Mouse (Mus musculus) central nervous system, embryonic 11.5 days (tissue): Measurements from ENCODE around the gene Olfr1019. TPM values are rescaled to one million over a fixed set of nuclear protein-coding genes. Genes with fewer than 3 reads are reported as not detected.

Experiments
- polyA plus RNA-seq: library from polyadenylated mRNA; depleted of rRNA; stranded (reverse); fragments of >200 nt; gene quantifications from 2 replicates; pipeline ENCODE4 v1.2.3, GENCODE M21; 2012; rRNA removed

Gene Olfr1019
- not detected in 2 replicates for polyA plus RNA-seq

GRCm38 (mm10) chr2:85845383-85845782, at the start of gene Olfr1019:
Gene Olfr1019 (minus strand): TSS chr2:85845483.

DNA sequence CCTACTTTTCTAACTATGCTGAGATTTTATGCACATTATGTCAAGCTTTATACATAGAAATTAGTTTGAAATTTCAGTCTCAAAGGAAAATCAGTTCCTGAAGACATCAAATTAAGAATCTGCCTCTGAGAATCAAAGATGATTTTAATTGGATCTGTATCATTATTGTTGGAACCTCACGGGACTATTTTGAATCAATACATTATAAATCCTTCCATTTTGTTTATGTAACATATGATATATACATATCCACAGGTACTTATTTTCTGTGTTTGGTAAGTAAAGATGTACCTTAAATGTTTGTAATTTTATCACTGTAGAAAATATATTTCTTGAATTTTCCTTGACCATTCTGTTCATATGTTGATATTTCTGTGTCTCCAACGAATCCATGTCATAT, 40.1 kb upstream of the Olfr1019 start, which contains the start of gene Olfr1023:
Olfr1023 (plus strand) TSS at position 301 of the 400 bp plus-strand sequence.

DNA sequence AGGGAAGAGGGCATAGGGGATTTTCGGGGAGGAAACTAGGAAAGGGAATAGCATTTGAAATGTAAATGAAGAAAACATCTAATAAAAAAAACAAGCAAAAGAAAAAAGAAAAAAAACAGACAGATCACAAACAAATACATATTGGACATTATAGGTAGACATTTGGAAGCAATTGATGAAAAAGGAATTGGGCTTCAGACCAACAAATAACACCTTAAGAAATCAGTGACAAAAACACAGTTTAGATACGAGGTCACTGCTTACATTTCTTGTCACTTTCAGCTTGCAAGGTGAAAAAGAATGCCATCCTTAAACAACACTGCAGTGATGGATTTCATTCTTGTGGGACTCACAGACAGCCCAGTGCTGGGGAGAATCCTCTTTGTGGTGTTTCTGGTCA, 23.0 kb upstream of the Olfr1019 start, which contains the start of gene Olfr1022:
Olfr1022 (plus strand) TSS at position 301 of the 400 bp plus-strand sequence.

GRCm38 (mm10) chr2:85846730-85847129, 1.4 kb upstream of the Olfr1019 start, which contains the start of gene Olfr1020:
Gene Olfr1020 (plus strand): TSS chr2:85847030.

DNA sequence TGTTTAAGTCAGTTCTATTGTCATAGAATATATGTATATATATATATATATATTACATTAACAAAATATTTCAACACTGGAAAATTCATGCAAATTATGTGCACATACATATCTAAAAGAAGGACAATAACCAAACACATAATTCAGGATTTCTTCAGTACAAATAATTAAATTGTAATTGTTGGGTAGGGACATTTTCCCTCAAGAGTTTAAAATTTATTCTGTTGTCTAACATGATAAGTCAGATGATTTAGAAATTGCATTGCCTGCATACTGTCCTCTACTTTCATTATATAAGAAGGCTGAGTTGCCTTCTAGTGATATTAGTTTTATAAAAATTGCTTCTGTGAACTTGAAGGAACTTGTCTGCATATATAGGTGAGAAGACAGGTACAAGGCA, 27.1 kb downstream of the Olfr1019 start, which contains the start of gene Olfr1018:
Olfr1018 (plus strand) TSS at position 301 of the 400 bp plus-strand sequence.

GRCm38 (mm10) chr2:85802444-85802843, 42.8 kb downstream of the Olfr1019 start, which contains the start of gene Olfr1016:
Gene Olfr1016 (minus strand): TSS chr2:85802544.

Other genes starting within 250 kb of the Olfr1019 start
- gene Olfr1000, start 233.6 kb downstream of the Olfr1019 start, polyA plus RNA-seq = not detected in 2 replicates
- gene Olfr1002, start 194.8 kb downstream of the Olfr1019 start, polyA plus RNA-seq = not detected in 2 replicates
- gene Olfr154, start 181.0 kb downstream of the Olfr1019 start, polyA plus RNA-seq = not detected in 2 replicates
- gene Olfr1006, start 166.7 kb downstream of the Olfr1019 start, polyA plus RNA-seq = not detected in 2 replicates
- not detected in 2 replicates for gene Olfr1008, start 156.1 kb downstream of the Olfr1019 start, polyA plus RNA-seq
- gene Olfr1009, start 130.1 kb downstream of the Olfr1019 start, polyA plus RNA-seq = not detected in 2 replicates
- gene Olfr1012, start 82.7 kb downstream of the Olfr1019 start, polyA plus RNA-seq = not detected in 2 replicates
- gene Olfr1013, start 78.4 kb downstream of the Olfr1019 start, polyA plus RNA-seq = not detected in 2 replicates
- gene Olfr1014, start 72.8 kb downstream of the Olfr1019 start, polyA plus RNA-seq = not detected in 2 replicates
- gene Olfr1015, start 63.5 kb downstream of the Olfr1019 start, polyA plus RNA-seq = not detected in 2 replicates
- gene Olfr1016, start 42.9 kb downstream of the Olfr1019 start, polyA plus RNA-seq = not detected in 2 replicates
- not detected in 2 replicates for gene Olfr1018, start 27.0 kb downstream of the Olfr1019 start, polyA plus RNA-seq
- gene Olfr1020, start 1.5 kb upstream of the Olfr1019 start, polyA plus RNA-seq = not detected in 2 replicates
- gene Olfr1022, start 23.1 kb upstream of the Olfr1019 start, polyA plus RNA-seq = not detected in 2 replicates
- not detected in 2 replicates for gene Olfr1023, start 40.2 kb upstream of the Olfr1019 start, polyA plus RNA-seq
- gene Olfr1024, start 59.6 kb upstream of the Olfr1019 start, polyA plus RNA-seq = not detected in 2 replicates
- not detected in 2 replicates for gene Olfr1025-ps1, start 69.7 kb upstream of the Olfr1019 start, polyA plus RNA-seq
- not detected in 2 replicates for gene Olfr1026, start 76.1 kb upstream of the Olfr1019 start, polyA plus RNA-seq
- gene Olfr1028, start 105.0 kb upstream of the Olfr1019 start, polyA plus RNA-seq = not detected in 2 replicates
- gene Olfr1029, start 128.4 kb upstream of the Olfr1019 start, polyA plus RNA-seq = not detected in 2 replicates
- not detected in 2 replicates for gene Olfr1030, start 133.8 kb upstream of the Olfr1019 start, polyA plus RNA-seq
- not detected in 2 replicates for gene Olfr1031, start 144.8 kb upstream of the Olfr1019 start, polyA plus RNA-seq
- not detected in 2 replicates for gene Olfr1032, start 160.1 kb upstream of the Olfr1019 start, polyA plus RNA-seq
- 0.06 and 0.14 TPM in 2 replicates for gene Olfr1033, start 175.2 kb upstream of the Olfr1019 start, polyA plus RNA-seq
- gene Olfr1034, start 200.4 kb upstream of the Olfr1019 start, polyA plus RNA-seq = 0.05 TPM in 1 of 2 replicates, not detected in the other
- not detected in 2 replicates for gene Olfr1036, start 228.5 kb upstream of the Olfr1019 start, polyA plus RNA-seq
- gene Olfr1037, start 241.9 kb upstream of the Olfr1019 start, polyA plus RNA-seq = not detected in 2 replicates